Mouse (Mus musculus) heart, postnatal 25 days (tissue): ENCODE data around the gene Lilra5. TPM values are rescaled to one million over a fixed set of nuclear protein-coding genes. Genes with fewer than 3 reads are reported as not detected.
"Not testable (repeated sequence)": the region's sequence is repeated elsewhere in the genome, so short reads cannot be mapped to it uniquely, and the experiment has no call there.

ENCODE experiments used
- DNase-seq: peaks from one replicate; pipeline ENCODE4 v3.0.0; 2022; ENCODE audit warnings: low spot score
- intact Hi-C: fragments of 180-260 bp; cut with DNase I; formaldehyde crosslinking; loops from one replicate; pipeline ENCODE4 v1.15.1; 2025
- total RNA-seq, 2 experiments: library from RNA; stranded (reverse); gene quantifications; 2 replicates each; pipeline ENCODE4 v1.2.3; 2021

The Lilra5 gene
- total RNA-seq: 1 to 10 TPM; 1.2 TPM

GRCm38 (mm10) chr7:4237454-4237853 is at the start of gene Lilra5:
TSS of gene Lilra5 (plus strand) at chr7:4237754.
- DNase-seq: no peak
- intact Hi-C loops: no loop called here

DNA sequence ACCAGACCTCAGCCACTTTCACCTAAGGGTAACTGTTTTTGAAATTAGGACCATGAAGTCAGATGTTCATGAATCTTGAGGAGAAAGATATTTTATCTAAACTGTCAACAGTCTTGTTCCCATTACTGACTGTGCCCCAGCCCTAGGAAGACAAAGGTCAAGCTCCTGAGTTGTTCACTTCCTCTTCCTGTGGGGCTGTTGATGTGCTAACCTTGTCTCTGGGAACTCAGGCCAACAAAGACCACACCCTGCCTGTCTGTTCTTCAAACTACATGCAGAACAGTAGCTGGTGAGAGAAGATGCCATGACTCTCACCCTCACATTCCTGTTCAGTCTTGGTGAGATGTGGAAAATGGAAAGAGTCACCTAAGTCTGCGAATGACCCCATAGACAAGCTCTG is 30.4 kb upstream of the Lilra5 start:
- intact Hi-C loops: no loop called here
- no peak for DNase-seq

- no peak for DNase-seq
- intact Hi-C loops: no loop called here
Measured at GRCm38 (mm10) chr7:4208626-4209025, 28.9 kb upstream of the Lilra5 start.

GRCm38 (mm10) chr7:4213436-4213835 is 24.1 kb upstream of the Lilra5 start:
- intact Hi-C loops: not testable (repeated sequence)

DNA sequence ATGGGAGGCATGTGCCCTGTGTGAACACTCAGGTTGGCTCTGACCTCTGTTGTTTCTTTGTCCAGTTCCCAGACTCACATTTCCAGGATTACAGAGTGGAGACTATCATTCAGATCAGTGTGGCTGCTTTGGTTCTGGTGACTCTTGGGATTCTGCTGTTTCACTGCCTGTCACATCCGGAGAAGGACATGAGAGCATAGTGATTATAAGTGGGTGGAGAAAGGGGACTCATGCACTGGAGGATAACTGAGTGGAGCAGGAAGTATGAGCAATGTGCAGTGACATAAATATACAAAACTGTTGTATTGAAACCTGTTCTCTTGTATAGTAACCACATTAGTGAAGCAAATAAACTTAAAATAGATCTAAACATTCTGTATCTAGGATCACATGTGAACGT is 22.2 kb upstream of the Lilra5 start:
- intact Hi-C loops: no loop called here
- DNase-seq: no peak

More at GRCm38 (mm10) chr7:4213436-4213835, 24.1 kb upstream of the Lilra5 start:
- not testable (repeated sequence) for DNase-seq

- DNase-seq: no peak
- intact Hi-C loops: no loop called here
Measured at GRCm38 (mm10) chr7:4215805-4216204, 21.7 kb upstream of the Lilra5 start.

DNA sequence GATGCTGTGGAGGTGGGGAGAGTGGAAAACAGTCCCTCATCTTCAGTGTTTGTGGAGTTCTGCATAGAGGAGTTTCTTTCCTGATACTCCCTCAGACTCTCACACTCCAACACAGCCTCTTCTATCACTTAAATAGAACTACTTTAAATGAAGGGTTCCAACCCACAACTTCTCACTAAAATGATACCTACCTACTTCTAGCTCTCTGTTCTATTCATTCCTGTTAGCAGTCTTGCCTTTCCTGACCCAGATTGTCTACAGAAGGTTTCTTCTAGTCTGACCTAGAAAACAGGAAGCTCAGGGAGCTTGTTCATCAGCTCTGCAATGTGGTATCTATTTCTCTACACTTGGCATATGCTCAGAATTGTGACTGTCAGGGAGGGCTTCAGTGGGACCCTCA is 2.0 kb upstream of the Lilra5 start:
- DNase-seq: no peak

DNA sequence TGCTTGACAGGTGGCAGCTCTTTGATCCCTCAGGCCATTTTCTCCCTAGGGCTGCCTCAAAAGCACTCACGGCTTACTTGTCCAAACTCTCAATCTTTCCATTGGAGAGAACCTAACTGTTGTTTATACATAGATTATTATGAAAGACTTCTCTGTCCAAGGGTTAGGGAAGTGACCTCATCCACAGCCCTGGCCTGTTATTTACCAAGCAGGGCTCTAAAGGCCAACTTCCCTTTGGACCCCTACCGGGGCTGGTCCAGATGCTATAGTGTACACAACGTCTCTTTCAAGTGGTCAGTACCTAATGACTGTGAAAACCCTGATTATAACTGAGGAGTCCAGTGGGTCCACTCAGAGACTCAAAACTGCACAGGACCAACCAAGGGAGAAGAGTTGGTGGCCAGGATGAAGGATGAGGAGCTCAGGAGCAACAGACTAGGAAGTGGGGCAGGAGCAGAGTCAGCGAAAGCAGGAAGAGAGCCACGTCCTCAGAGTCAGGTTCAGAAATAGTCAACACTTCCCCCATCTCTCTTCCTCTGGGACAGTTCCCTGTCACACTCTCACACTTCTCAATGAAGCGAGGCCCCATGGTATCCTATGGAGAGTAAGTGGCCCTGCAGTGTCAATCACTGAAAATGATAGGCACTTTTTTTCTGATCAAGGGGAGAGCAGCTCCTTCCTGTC is 1.6 kb downstream of the Lilra5 start:
- no peak for DNase-seq

More for the DNA sequence above, 2.0 kb upstream of the Lilra5 start:
- intact Hi-C loops: no loop called here

DNA sequence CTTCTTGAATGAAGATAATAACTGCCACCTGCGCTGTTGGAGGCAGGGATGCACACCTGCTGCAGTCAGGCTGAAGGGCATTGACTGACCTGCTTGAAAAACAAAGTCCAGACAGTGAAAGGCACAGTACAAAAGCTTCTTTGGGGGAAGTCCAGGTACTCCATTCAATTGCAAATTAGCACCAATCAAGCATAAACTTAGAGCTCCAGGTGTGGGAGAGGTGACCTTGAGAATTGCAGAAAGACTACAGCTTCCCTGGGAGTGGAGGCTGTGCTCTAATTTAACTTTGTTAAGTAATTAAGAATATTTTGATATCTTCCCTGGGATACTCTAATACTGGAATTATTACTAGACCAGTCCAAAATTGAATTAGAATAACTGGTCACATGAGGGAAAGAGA is 13.7 kb downstream of the Lilra5 start:
- intact Hi-C loops, DNase-seq: not testable (repeated sequence)

More for the DNA sequence above, 1.6 kb downstream of the Lilra5 start:
- intact Hi-C loops: no loop called here

- intact Hi-C loops, DNase-seq: not testable (repeated sequence)
Measured at GRCm38 (mm10) chr7:4256060-4256459, 18.5 kb downstream of the Lilra5 start.

GRCm38 (mm10) chr7:4260521-4260920 is 23.0 kb downstream of the Lilra5 start:
- DNase-seq, intact Hi-C loops: not testable (repeated sequence)

DNA sequence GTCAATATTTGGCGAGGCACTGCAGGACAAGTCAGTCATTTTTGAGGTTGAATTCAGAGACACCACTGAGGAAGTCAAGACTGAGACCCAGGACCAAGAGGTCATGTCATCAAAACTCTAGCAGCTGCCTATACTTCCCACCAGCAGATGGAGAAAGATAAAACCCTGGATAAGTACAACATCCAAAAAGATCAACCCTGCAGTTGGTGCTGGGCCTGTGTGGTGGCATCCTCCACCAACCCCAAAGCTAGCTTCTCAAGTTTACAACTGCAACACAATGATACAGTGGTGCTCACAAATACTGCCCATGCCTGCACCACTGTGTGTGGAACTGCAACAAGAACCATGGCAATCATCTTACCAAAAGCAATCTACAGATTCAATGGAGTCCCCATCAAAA is 34.6 kb downstream of the Lilra5 start:
- DNase-seq, intact Hi-C loops: not testable (repeated sequence)

DNA sequence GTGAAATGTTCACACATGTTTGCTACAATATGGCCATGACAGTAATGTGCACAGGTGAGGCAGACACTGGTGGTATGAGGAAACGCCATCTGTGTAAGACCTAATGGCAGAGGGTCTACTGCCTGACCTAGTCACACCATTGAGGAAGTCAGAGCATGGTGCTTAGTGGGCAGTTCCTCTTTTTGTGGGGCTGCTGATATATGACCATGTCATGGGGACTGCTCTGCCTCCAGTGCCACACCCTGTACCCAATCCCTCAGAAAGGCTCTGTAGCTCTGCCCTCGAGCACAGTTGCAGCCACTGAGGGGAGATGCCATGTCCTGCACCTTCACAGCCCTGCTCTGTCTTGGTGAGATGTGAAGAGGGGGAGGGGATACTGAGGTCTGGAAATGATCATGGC is 36.3 kb downstream of the Lilra5 start:
- intact Hi-C loops: not testable (repeated sequence)
- DNase-seq: peak; percentile 4

- DNase-seq, intact Hi-C loops: not testable (repeated sequence)
Measured at GRCm38 (mm10) chr7:4275500-4275899, 37.9 kb downstream of the Lilra5 start.

DNA sequence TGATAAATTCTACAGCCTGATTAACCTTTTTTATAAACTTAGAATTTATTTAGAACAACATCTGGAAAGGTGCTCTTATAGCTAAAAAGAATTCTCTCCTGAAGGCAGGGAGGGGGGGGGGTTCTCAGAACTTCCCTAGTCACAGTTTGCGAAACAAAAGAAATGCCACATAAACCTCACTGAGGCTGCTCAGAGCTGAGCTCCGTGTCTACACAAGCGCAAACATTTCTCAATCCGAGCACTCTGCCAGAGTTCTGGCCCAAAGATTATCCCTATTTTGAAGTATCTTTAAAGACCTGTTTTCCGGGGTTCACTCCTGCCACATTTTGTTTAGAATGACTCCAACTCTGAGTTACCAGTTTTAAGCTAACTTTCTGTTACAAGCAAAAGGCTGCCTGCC is 55.1 kb downstream of the Lilra5 start:
- intact Hi-C loops: no loop called here
- DNase-seq: no peak

Other genes with a start within 250 kb of the Lilra5 start
- gene Lair1, start 174.6 kb upstream of the Lilra5 start, total RNA-seq: 1 to 10 TPM; 1.1 to 1.3 TPM
- gene Ttyh1, start 118.3 kb upstream of the Lilra5 start, total RNA-seq: under 1 TPM; 0.68 to 0.75 TPM
- gene Leng8, start 100.7 kb upstream of the Lilra5 start, total RNA-seq: 10 to 100 TPM; 37.4 to 40.9 TPM
- gene Leng9, start 87.4 kb upstream of the Lilra5 start, total RNA-seq: 1 to 10 TPM; 2.5 to 3.2 TPM
- gene Cdc42ep5, start 72.9 kb upstream of the Lilra5 start, total RNA-seq: 1 to 10 TPM; 5.7 to 5.9 TPM
- not detected for gene Ncr1, start 100.0 kb downstream of the Lilra5 start, total RNA-seq
- under 1 TPM; 0.16 to 0.34 TPM for gene Gp6, start 160.0 kb downstream of the Lilra5 start, total RNA-seq
- 10 to 100 TPM; 31.4 to 35.8 TPM for gene Rdh13, start 207.9 kb downstream of the Lilra5 start, total RNA-seq
- gene Eps8l1, start 222.9 kb downstream of the Lilra5 start, total RNA-seq: 1 to 10 TPM; 2.3 to 3.6 TPM